Mouse (Mus musculus) testis, adult 2 months (tissue): Measurements from ENCODE around the gene Atp1a2.

Source experiments
- CTCF ChIP-seq: fragments of 200-500 bp; IDR thresholded peaks from 2 replicates; pipeline ENCODE4 v1.5.1; 2012; ENCODE audit warnings: low read depth, mild to moderate bottlenecking, inconsistent platforms, low read length, moderate library complexity; ENCODE audit not compliant: control insufficient read depth, insufficient read depth, insufficient replicate concordance
- POLR2A ChIP-seq: fragments of 200-500 bp; IDR thresholded peaks from 2 replicates; pipeline ENCODE4 v1.6.1; 2012; ENCODE audit warnings: low read depth, mild to moderate bottlenecking, inconsistent platforms, low read length, moderate library complexity; ENCODE audit not compliant: control insufficient read depth

DNA sequence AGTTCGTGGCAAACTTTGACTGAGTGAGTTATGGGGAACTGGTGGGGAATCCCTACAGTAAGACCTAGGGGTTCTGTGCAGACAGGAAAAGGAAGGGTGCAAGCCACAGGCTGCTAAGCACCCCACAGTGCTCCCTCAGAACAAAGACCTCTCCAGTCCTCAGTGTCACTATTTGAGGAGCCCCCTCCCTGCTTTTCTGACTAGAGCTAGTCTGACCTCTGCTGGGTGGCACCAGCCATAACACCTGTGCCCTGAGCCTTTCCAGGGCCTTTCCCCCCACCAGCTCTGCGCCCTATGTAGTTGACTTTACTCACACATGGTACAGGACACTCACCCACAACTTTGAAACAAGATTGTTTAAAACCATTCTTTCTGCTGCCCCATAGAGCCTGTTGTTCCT, 50.2 kb downstream of the Atp1a2 start:
- TF ChIP-seq CTCF = peak; percentile 29; the same call in 1 of the 2 replicates
- no peak for TF ChIP-seq POLR2A
